Comparison of ENCODE assay signal across 16 mouse cellular contexts in the genomic region with DNA sequence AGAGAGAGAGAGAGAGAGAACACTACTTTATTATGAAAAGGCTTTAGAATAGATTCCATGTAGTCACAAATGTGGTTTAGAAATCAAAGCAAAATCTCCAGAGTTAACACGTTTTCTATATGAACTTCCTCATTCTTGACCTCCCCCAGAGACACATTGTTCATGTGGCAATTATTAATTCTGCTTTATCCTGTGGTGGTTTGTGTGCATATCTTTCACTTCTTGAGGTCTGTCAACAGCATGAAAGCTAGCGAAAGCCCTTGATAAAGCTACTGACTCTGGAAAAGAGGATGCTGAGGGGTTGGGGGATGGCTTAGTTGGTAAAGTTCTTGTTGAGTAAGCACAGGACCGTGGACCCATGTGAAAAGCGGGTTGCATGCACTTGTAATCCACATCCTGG.
"Had no signal": no experiment of that assay in that cellular context is flagged by ENCODE, and none has a peak within 500 bp of the region (broad histone marks: within the 10 kb centered on the region; RNA-seq: fewer than 3 reads in every experiment).

No protein-coding gene starts in this region.

- H3K4me1 ChIP-seq: limb, embryonic 13.5 days; megakaryocyte, embryonic 14.5 days; midbrain, embryonic 12.5 days; neural tube, embryonic 12.5 days; stomach, embryonic 15.5 days had no signal

- H3K27ac ChIP-seq: layer of hippocampus, adult 2 months; limb, embryonic 13.5 days; liver, embryonic 14.5 days; midbrain, embryonic 12.5 days; neural tube, embryonic 12.5 days; stomach, embryonic 15.5 days had no signal

- H3K27me3 ChIP-seq: limb, embryonic 13.5 days; midbrain, embryonic 12.5 days; neural tube, embryonic 12.5 days; stomach, embryonic 15.5 days had no signal

- H3K36me3 ChIP-seq: limb, embryonic 13.5 days; midbrain, embryonic 12.5 days; neural tube, embryonic 12.5 days; stomach, embryonic 15.5 days had no signal

- H3K4me2 ChIP-seq: limb, embryonic 13.5 days; midbrain, embryonic 12.5 days; neural tube, embryonic 12.5 days; stomach, embryonic 15.5 days had no signal

- H3K9me3 ChIP-seq: limb, embryonic 13.5 days; megakaryocyte, embryonic 14.5 days; midbrain, embryonic 12.5 days; neural tube, embryonic 12.5 days; stomach, embryonic 15.5 days had no signal

- H3K9ac ChIP-seq: limb, embryonic 13.5 days; liver, embryonic 14.5 days; midbrain, embryonic 12.5 days; neural tube, embryonic 12.5 days; stomach, embryonic 15.5 days had no signal

- H3K4me3 ChIP-seq: layer of hippocampus, adult 2 months; limb, embryonic 13.5 days; megakaryocyte, embryonic 14.5 days; midbrain, embryonic 12.5 days; myocyte; neural tube, embryonic 12.5 days; stomach, embryonic 15.5 days had no signal

- DNase-seq: kidney, adult 18-20 months; kidney, postnatal 10 days; kidney, postnatal 4 days; left cerebral cortex, postnatal 4 days; lung, adult 18-20 months; lung, postnatal 4 days; right cerebral cortex, postnatal 14 days; thymus, postnatal 4 days had no signal
